Mouse (Mus musculus) small intestine, adult 2 months (tissue): ENCODE measurements at regions not wholly inside any gene's neighbourhood (a gene's known extent, or its start where the extent isn't known, plus 50 kb on each side); places are given as distances from the start of the nearest gene placed in this dataset.

Source experiments
- CTCF ChIP-seq: fragments of 200-500 bp; IDR thresholded peaks from 2 replicates; pipeline ENCODE4 v1.5.1; 2012; ENCODE audit warnings: low read depth, mild to moderate bottlenecking, control low read depth, inconsistent platforms, low read length, moderate library complexity, mixed read lengths; ENCODE audit not compliant: insufficient replicate concordance, insufficient read length; ENCODE audit errors: extremely low read depth
- POLR2A ChIP-seq: fragments of 200-500 bp; IDR thresholded peaks from 2 replicates; pipeline ENCODE4 v1.6.1; 2012; ENCODE audit warnings: low read depth, mild to moderate bottlenecking, control low read depth, inconsistent platforms, low read length, moderate library complexity

DNA sequence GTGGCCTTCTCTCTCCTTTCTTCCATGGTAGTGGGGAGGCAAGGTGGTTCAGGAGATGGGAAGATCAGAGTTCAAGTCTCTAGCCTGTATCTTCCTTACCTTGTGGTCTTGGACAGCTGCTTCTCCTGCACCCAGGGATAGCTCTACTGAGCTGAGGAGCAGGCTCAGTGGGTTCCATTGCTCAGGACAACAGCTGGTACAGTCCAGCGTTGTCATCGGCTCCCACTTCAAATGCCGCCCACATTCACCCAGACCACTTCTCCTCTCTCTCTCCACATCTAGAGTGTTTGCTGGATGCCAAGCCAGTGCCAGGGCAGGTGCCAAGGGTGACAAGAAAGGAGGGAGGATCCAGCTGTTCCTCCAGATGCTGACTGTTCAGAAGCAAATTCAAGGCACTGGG is 260.4 kb downstream of the Tle3 start:
- TF ChIP-seq CTCF (no peak), POLR2A (no peak)
